Mouse (Mus musculus): Measurements from ENCODE around the gene Icos.

The Icos gene

GRCm38 (mm10) chr1:61039310-61039709 lies 61.6 kb downstream of the Icos start:
- no peak for DNase-seq (ENCODE audit: low spot score)

- no peak for DNase-seq (ENCODE audit: low spot score)
Measured at GRCm38 (mm10) chr1:61040401-61040800, 62.7 kb downstream of the Icos start.

DNA sequence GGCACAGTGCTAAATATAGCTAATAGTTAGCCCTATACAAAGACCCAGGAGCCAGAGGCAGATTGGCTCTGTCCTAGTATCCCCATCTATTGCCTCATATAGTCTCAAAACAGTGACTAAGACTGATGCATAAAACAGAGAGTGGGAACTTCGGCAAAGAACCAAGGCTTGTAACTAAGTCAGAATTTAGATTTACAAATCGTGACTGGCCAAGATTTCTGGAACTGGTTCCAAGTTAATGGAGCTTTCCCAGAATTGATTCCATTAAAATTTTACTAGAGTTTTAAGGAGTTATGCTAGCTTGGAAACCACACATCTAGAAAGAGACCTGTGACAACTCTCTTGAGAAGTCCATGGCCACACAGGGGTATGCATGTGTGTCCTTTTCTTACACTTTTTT lies 65.1 kb downstream of the Icos start:
- DNase-seq (ENCODE audit: low spot score), result no peak

- no peak for DNase-seq (ENCODE audit: low spot score)
Measured at GRCm38 (mm10) chr1:61046055-61046705, 68.5 kb downstream of the Icos start.

DNA sequence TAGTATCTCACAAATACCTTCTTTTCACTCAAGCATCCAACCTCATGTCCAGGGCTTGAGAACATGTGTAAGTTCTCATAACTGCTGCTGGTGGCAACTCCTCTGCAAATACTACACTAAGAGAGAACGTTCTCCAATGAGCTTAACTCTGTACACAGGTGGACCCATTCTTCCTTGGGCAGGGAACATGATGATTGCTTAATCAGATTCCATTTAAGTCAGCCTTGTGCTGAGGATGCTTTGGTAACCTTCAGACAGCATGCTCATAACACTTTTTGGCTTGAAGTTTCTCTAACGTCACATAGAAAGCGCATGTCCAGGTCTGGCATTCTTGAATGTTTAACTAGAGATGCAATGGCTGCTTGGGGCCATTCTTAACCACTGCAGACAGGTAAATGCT lies 69.6 kb downstream of the Icos start:
- no peak for DNase-seq (ENCODE audit: low spot score)
